Mouse (Mus musculus) embryonic fibroblast, embryonic 13.5 days (primary cell): Measurements from ENCODE around the gene Phldb3.

Experiments used
- CTCF ChIP-seq: IDR thresholded peaks from 2 replicates; pipeline ENCODE4 v1.5.1; 2011; ENCODE audit warnings: mild to moderate bottlenecking, control low read depth, low read length, moderate library complexity, borderline replicate concordance; ENCODE audit not compliant: insufficient read depth
- POLR2A ChIP-seq: IDR thresholded peaks from 2 replicates; pipeline ENCODE4 v1.6.1; 2011; ENCODE audit warnings: low read depth, mild to moderate bottlenecking, control low read depth, low read length, moderate library complexity

- TF ChIP-seq CTCF, result no peak
- TF ChIP-seq POLR2A, result no peak
These were observed 4.5 kb upstream of the Phldb3 start for GRCm38 (mm10) chr7:24606046-24606445.
